Mouse (Mus musculus) midbrain, embryonic 11.5 days (tissue): Measurements from ENCODE around the gene Gm49383. TPM values are rescaled to one million over a fixed set of nuclear protein-coding genes. Genes with fewer than 3 reads are reported as not detected.
A peak's percentile ranks its signal among the peaks of the same experiment; 100 is the strongest.

ENCODE experiments used
- ATAC-seq: fragments of 200-750 bp; cut with Nextera tagmentation; 2 replicates; pipeline ENCODE4 v1.8.0; 2017; ENCODE audit warnings: moderate TSS enrichment, moderate library complexity; ENCODE audit not compliant: low FRiP score
- DNase-seq: peaks from one replicate; pipeline ENCODE4 v3.0.0; 2015; ENCODE audit warnings: low spot score; ENCODE audit errors: missing footprints
- H3K27ac ChIP-seq: fragments of 300-500 bp; sonication (generic); 2 replicates; pipeline ENCODE4 v1.5.1; 2014; ENCODE audit warnings: low read depth, low read length
- H3K27me3 ChIP-seq: fragments of 300-500 bp; sonication (generic); 2 replicates; pipeline ENCODE4 v1.6.1; 2014; ENCODE audit warnings: mild to moderate bottlenecking, low read length, moderate library complexity, mixed read lengths; ENCODE audit not compliant: control insufficient read depth, insufficient read depth
- H3K36me3 ChIP-seq: fragments of 300-500 bp; sonication (generic); 2 replicates; pipeline ENCODE4 v1.6.1; 2014; ENCODE audit warnings: mild to moderate bottlenecking, low read length, moderate library complexity, mixed read lengths; ENCODE audit not compliant: control insufficient read depth, insufficient read depth
- H3K4me1 ChIP-seq: fragments of 300-500 bp; sonication (generic); 2 replicates; pipeline ENCODE4 v1.6.1; 2014; ENCODE audit warnings: low read length; ENCODE audit not compliant: control insufficient read depth, insufficient read depth
- H3K4me2 ChIP-seq: fragments of 300-500 bp; sonication (generic); 2 replicates; pipeline ENCODE4 v1.6.1; 2014; ENCODE audit warnings: mild to moderate bottlenecking, moderate library complexity
- H3K4me3 ChIP-seq: fragments of 300-500 bp; sonication (generic); 2 replicates; pipeline ENCODE4 v1.5.1; 2014; ENCODE audit warnings: low read depth, low read length
- H3K9ac ChIP-seq: fragments of 300-500 bp; sonication (generic); 2 replicates; pipeline ENCODE4 v1.6.1; 2014; ENCODE audit warnings: low read length
- H3K9me3 ChIP-seq: fragments of 300-500 bp; sonication (generic); 2 replicates; pipeline ENCODE4 v1.6.1; 2016; ENCODE audit warnings: low read length; ENCODE audit not compliant: control insufficient read depth
- WGBS: fragments of 180-500 bp; shearing (Covaris S2); extraction: QIAGEN DNeasy Blood & Tissue Kit; methylation state at CpG from one replicate; pipeline ENCODE4 v1.1.7; 2014; 5-methylcytosine and 5-hydroxymethylcytosine counted together
- polyA plus RNA-seq: library from polyadenylated mRNA; unstranded; fragments of >200 nt; fragmentation: Nextera tagmentation; extraction: Ambion mirVana; gene quantifications from 2 replicates; pipeline ENCODE4 v1.2.1, GENCODE M21; 2014

Gene Gm49383
- polyA plus RNA-seq, 1 experiment from 2014 or later, result 38.9 TPM

GRCm38 (mm10) chr12:69220613-69221277 lies 23.8 kb upstream of the Gm49383 start:
- ATAC-seq (no peak), DNase-seq (no peak)
- Histone ChIP-seq H3K4me3 (no peak overlapping the region), H3K9ac (no peak overlapping the region), H3K4me1 (no peaks in the 10 kb centered on the region), H3K36me3 (no peaks in the 10 kb centered on the region), H3K27ac (no peak overlapping the region), H3K9me3 (no peaks in the 10 kb centered on the region), H3K27me3 (no peaks in the 10 kb centered on the region), H3K4me2 (no peak overlapping the region)
- WGBS, result 91% methylated on average over 19 of the region's 19 CpGs

GRCm38 (mm10) chr12:69216587-69216986 lies 19.7 kb upstream of the Gm49383 start:
- Histone ChIP-seq H3K4me3 (no peak overlapping the region), H3K27me3 (no peaks in the 10 kb centered on the region), H3K4me1 (no peaks in the 10 kb centered on the region), H3K36me3 (peaks cover 11% of the 10 kb centered on the region; the same call in 1 of the 2 replicates), H3K27ac (no peak overlapping the region), H3K9ac (no peak overlapping the region), H3K9me3 (no peaks in the 10 kb centered on the region), H3K4me2 (no peak overlapping the region)
- WGBS, result 96% methylated on average over 7 of the region's 7 CpGs
- no peak for ATAC-seq
- no peak for DNase-seq

- Histone ChIP-seq H3K4me3 (no peak overlapping the region), H3K9me3 (no peaks in the 10 kb centered on the region), H3K27me3 (no peaks in the 10 kb centered on the region), H3K36me3 (peaks cover 14% of the 10 kb centered on the region), H3K9ac (no peak overlapping the region), H3K4me2 (no peak overlapping the region), H3K4me1 (no peaks in the 10 kb centered on the region), H3K27ac (no peak overlapping the region)
- 86% methylated on average over 3 of the region's 3 CpGs for WGBS
- DNase-seq, result no peak
- ATAC-seq, result no peak
These were observed 18.3 kb upstream of the Gm49383 start for GRCm38 (mm10) chr12:69215000-69215785.

GRCm38 (mm10) chr12:69214393-69214792 lies 17.5 kb upstream of the Gm49383 start:
- Histone ChIP-seq H3K9ac (no peak overlapping the region), H3K36me3 (peaks cover 14% of the 10 kb centered on the region), H3K9me3 (no peaks in the 10 kb centered on the region), H3K4me2 (no peak overlapping the region), H3K27me3 (no peaks in the 10 kb centered on the region), H3K27ac (no peak overlapping the region), H3K4me1 (no peaks in the 10 kb centered on the region), H3K4me3 (no peak overlapping the region)
- WGBS, result 94% methylated on average over 7 of the region's 7 CpGs
- no peak for ATAC-seq
- DNase-seq, result no peak

- Histone ChIP-seq H3K4me2 (no peak overlapping the region), H3K4me3 (no peak overlapping the region), H3K9ac (no peak overlapping the region), H3K4me1 (no peaks in the 10 kb centered on the region), H3K27ac (no peak overlapping the region), H3K9me3 (no peaks in the 10 kb centered on the region), H3K27me3 (no peaks in the 10 kb centered on the region), H3K36me3 (peaks cover 14% of the 10 kb centered on the region)
- no peak for ATAC-seq
- DNase-seq, result no peak
- 92% methylated on average over 13 of the region's 13 CpGs for WGBS
These were observed 16.4 kb upstream of the Gm49383 start for GRCm38 (mm10) chr12:69213186-69213777.

GRCm38 (mm10) chr12:69211057-69211456 lies 14.2 kb upstream of the Gm49383 start:
- Histone ChIP-seq H3K4me2 (no peak overlapping the region), H3K4me3 (no peak overlapping the region), H3K4me1 (no peaks in the 10 kb centered on the region), H3K9me3 (no peaks in the 10 kb centered on the region), H3K27ac (no peak overlapping the region), H3K27me3 (no peaks in the 10 kb centered on the region), H3K36me3 (peaks cover 17% of the 10 kb centered on the region), H3K9ac (no peak overlapping the region)
- 93% methylated on average over 5 of the region's 5 CpGs for WGBS
- ATAC-seq (no peak), DNase-seq (no peak)

- DNase-seq (peak; percentile 70), ATAC-seq (no peak)
- H3K4me2 ChIP-seq, result no peak overlapping the region
- no peak overlapping the region for H3K27ac ChIP-seq
- H3K9ac ChIP-seq, result no peak overlapping the region
- 94% methylated on average over 18 of the region's 18 CpGs for WGBS
- H3K4me1 ChIP-seq, result no peaks in the 10 kb centered on the region
- no peaks in the 10 kb centered on the region for H3K9me3 ChIP-seq
- peaks cover 17% of the 10 kb centered on the region for H3K36me3 ChIP-seq
- no peaks in the 10 kb centered on the region for H3K27me3 ChIP-seq
- no peak overlapping the region for H3K4me3 ChIP-seq
These were observed 13.4 kb upstream of the Gm49383 start for GRCm38 (mm10) chr12:69210056-69210979.

- no peaks in the 10 kb centered on the region for H3K4me1 ChIP-seq
- H3K9ac ChIP-seq, result no peak overlapping the region
- H3K36me3 ChIP-seq, result peaks cover 14% of the 10 kb centered on the region
- no peak overlapping the region for H3K4me3 ChIP-seq
- no peaks in the 10 kb centered on the region for H3K9me3 ChIP-seq
- ATAC-seq (no peak), DNase-seq (peak; percentile 64)
- no peaks in the 10 kb centered on the region for H3K27me3 ChIP-seq
- H3K4me2 ChIP-seq, result no peak overlapping the region
- 83% methylated on average over 2 of the region's 2 CpGs for WGBS
- H3K27ac ChIP-seq, result no peak overlapping the region
These were observed 11.6 kb upstream of the Gm49383 start for GRCm38 (mm10) chr12:69208520-69208919.
